Mouse (Mus musculus): Measurements from ENCODE around the gene Gnao1.

DNA sequence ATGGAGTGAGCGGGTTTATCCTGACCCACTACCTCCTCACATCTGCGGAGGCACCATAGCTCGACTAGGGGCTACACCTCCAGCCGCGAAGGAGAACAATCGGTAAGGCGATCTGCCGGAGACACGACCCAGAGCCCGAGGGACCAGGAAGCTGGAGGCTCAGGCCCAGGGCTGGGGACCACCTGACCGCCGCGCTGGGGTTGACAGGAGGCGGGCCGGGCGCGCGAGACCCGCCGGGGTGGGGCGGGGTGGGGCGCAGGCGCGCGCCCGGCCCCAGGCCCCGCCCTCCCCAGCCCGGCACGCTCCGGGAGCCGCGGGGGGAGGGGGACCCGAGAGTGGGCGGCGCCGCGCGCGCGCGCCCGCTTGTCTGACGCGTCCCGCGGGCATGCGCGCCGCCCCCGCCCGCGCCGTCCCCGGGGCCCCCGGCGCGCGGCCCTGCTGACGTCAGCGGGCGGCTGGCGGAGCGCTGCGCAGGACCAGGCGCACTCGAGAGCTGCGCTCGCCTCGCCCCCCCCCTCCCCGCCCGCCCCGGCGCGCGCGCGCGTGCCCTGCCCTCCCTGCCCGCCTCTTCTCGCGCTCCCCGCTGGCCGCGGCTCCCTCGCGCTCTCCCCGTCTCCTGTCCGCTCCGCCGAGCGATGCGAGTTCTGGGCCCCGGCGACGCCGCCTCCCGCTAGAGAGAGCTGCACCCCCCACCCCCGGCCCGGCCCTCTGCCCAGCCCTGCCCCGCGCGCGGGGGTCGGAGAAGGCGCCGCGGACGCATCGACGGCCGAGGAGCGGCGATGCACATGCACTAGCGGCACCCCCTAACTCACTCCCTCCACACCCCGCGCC lies 477 bp downstream of the Gnao1 start:
- TF ChIP-seq CTCF (IDR thresholded peaks at IDR 0.05; ENCODE audit: low read depth): no peak
- no peak for TF ChIP-seq EP300 (optimal IDR thresholded peaks at IDR 0.05)

Measured in stomach, postnatal 0 days (tissue).